Mouse (Mus musculus) liver, embryonic 14.5 days (tissue): ENCODE measurements around the gene Oat.

Experiments
- CTCF ChIP-seq: IDR thresholded peaks from 2 replicates; pipeline ENCODE4 v1.5.1; 2016; ENCODE audit warnings: antibody characterized with exemption, low read depth, control low read depth
- EP300 ChIP-seq: IDR thresholded peaks from 2 replicates; pipeline ENCODE4 v1.6.1; 2016; ENCODE audit warnings: antibody characterized with exemption, low read depth

DNA sequence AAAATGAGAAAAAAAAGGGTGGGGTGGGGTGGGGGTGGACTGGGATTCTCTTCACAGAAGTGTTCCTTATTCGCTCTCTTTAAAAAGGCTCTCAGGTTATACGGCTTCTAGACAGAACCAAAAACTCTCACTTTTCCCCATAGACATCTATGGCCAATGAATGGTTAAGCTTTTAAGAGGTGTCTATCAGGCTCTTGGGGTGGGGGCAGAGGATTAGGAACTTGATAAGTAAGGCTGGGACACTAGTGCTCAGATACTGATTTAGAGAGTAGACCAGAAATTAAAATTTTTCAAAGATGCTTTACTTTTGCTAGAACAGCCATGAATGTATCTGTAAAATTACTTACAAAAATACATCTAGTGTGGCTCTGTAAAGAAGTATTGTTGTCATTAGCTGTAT lies 18.1 kb upstream of the Oat start:
- TF ChIP-seq CTCF (no peak), EP300 (no peak)
